Mouse (Mus musculus) cerebellum, postnatal 4 days (tissue): ENCODE data around the gene Olfr44.

Source experiments
- DNase-seq, 2 experiments: peaks; one replicate each; pipeline ENCODE4 v3.0.0; 2022; ENCODE audit warnings: low spot score in 2 of 2, mixed read lengths in 1 of 2

Gene Olfr44

GRCm38 (mm10) chr9:39493895-39494294 is at the start of gene Olfr44:
Olfr44 (minus strand) TSS chr9:39493995.
- no peak for DNase-seq

DNA sequence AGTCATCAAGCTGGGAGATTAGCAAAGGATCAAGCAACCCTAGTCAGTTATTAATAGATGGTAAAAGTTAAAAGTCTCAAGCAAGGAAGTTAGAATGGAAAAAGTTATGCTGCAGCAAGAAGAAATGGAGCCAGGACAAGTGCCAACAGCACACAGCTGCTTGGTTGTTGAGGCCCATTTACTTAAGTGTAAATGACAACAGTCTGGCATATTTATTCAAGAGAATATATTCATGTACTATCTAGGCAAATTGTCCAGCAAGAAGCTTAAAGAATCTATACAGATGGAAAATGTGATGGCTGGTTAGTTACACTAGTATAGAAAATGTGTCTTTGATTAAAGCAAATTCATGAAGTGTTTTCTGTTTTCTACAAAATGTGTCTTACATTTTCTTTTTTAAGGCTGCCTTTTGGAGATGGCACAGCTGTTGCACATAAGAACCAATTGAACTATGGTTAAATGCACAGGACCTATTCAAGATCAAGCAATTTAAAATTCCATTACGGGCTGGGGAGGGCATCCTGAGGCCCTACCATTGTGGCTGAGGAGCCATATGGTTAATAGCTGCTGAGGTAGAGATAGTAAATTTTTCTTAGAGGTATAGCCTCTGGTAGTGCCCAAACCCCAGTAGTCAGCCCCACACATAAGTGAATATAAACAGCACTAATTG is 30.0 kb upstream of the Olfr44 start:
- DNase-seq = no peak

- no peak for DNase-seq
Measured at GRCm38 (mm10) chr9:39518595-39518994, 24.8 kb upstream of the Olfr44 start.

DNA sequence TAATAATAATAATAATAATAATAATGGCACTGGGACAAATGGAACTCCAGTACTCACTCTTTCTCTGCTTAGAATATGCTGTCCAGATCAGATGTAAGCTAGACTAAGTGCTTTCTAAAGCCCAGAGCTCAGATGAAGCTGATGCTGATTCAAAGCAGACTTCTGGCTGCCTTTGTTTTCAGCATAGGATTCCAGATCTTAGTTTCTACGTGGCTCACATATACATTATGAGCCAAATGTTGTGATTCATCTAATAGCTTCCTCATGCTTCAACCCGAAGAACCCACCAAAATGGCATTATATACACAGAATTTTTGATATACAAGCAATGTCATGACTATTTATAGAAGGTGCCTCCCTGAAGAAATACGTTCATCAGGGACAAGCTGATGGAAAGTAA is 21.7 kb upstream of the Olfr44 start, which contains the start of gene Olfr957:
Gene Olfr957 (minus strand): TSS at position 279 of the 400 bp plus-strand sequence.
- no peak for DNase-seq

DNA sequence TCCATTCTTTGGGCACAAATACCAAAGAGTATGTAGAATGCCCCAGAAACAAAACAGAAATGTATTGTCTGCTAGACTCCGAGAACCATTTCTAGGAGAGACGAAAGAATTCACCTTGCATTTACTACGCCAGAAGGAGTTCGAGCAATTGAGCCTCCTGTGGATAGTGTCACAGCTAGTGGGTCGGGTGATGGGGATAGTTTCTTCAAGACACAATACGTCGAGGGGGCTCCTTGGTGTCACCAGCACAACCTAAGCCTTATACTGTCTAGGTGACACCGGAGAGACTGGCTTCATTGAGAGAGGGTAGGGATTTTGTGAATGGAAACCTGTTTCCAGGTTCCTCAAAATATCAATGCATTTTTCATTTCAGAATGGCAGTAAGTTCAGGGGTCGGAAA is 15.6 kb upstream of the Olfr44 start:
- no peak for DNase-seq

- DNase-seq = peak; percentile 47 to 67
Measured at GRCm38 (mm10) chr9:39508998-39509397, 15.2 kb upstream of the Olfr44 start.

- DNase-seq = no peak
Measured at GRCm38 (mm10) chr9:39471844-39472243, 22.0 kb downstream of the Olfr44 start, which contains the start of gene Olfr955. Olfr955 (minus strand) TSS chr9:39471944.

DNA sequence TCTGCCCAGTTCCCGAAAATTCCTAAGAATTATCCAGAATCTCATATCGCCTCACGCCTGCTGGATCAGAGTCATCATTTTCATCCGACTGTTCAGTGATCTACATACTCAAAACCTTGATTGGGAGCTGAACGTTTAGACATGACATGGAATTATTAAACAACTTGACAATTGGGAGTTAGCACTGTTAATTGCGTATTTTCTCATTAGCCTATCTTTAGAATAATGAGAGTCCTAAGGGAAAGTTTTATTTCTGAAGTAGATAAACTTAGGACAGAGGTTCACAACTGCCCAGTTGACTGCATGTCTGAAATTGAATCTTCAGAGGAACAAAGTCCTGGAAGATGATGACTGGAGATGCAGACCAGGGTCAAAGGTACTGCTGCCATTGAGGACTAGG is 37.4 kb downstream of the Olfr44 start, which contains the start of gene Olfr954:
Gene Olfr954 (plus strand): TSS at position 301 of the 400 bp plus-strand sequence.
- no peak for DNase-seq
